Mouse (Mus musculus) forebrain, postnatal 0 days (tissue): ENCODE data around the gene Itgb1. TPM values are rescaled to one million over a fixed set of nuclear protein-coding genes. Genes with fewer than 3 reads are reported as not detected.

ENCODE experiments used
- ATAC-seq: fragments of 200-750 bp; cut with Nextera tagmentation; 2 replicates; pipeline ENCODE4 v1.8.0; 2017; ENCODE audit warnings: mild to moderate bottlenecking, moderate library complexity
- DNase-seq: peaks from one replicate; pipeline ENCODE4 v3.0.0-alpha.2; 2015
- H3K27ac ChIP-seq: fragments of 300-500 bp; sonication (generic); 2 replicates; pipeline ENCODE4 v1.5.1; 2014; ENCODE audit warnings: low read depth, mild to moderate bottlenecking, antibody characterized with exemption, low read length, moderate library complexity, mixed read lengths
- H3K27me3 ChIP-seq: fragments of 300-500 bp; sonication (generic); 2 replicates; pipeline ENCODE4 v1.6.1; 2014; ENCODE audit warnings: mild to moderate bottlenecking, low read length, mixed read lengths; ENCODE audit not compliant: insufficient read depth
- H3K36me3 ChIP-seq: fragments of 300-500 bp; sonication (generic); 2 replicates; pipeline ENCODE4 v1.6.1; 2014; ENCODE audit warnings: mild to moderate bottlenecking, moderate library complexity; ENCODE audit not compliant: insufficient read depth
- H3K4me1 ChIP-seq: fragments of 300-500 bp; sonication (generic); 2 replicates; pipeline ENCODE4 v1.6.1; 2014; ENCODE audit warnings: antibody characterized with exemption; ENCODE audit not compliant: insufficient read depth
- H3K4me2 ChIP-seq: fragments of 300-500 bp; sonication (generic); 2 replicates; pipeline ENCODE4 v1.6.1; 2014; ENCODE audit warnings: low read depth, mild to moderate bottlenecking, moderate library complexity
- H3K4me3 ChIP-seq: fragments of 300-500 bp; sonication (generic); 2 replicates; pipeline ENCODE4 v1.5.1; 2014; ENCODE audit warnings: low read depth, low read length, mixed read lengths
- H3K9ac ChIP-seq: fragments of 300-500 bp; sonication (generic); 2 replicates; pipeline ENCODE4 v1.6.1; 2014; ENCODE audit warnings: mild to moderate bottlenecking
- H3K9me3 ChIP-seq: fragments of 300-500 bp; sonication (generic); 2 replicates; pipeline ENCODE4 v1.6.1; 2016; ENCODE audit warnings: low read length
- CTCF ChIP-seq: sonication (generic); IDR thresholded peaks from 2 replicates; pipeline ENCODE4 v1.5.1; 2016; ENCODE audit warnings: antibody characterized with exemption, control low read depth, low read depth
- WGBS: fragments of 180-500 bp; shearing (Covaris S2); extraction: QIAGEN DNeasy Blood & Tissue Kit; methylation state at CpG from one replicate; pipeline ENCODE4 v1.1.7; 2014; 5-methylcytosine and 5-hydroxymethylcytosine counted together
- polyA plus RNA-seq: library from polyadenylated mRNA; unstranded; fragments of >200 nt; fragmentation: Nextera tagmentation; extraction: Ambion mirVana; gene quantifications from 2 replicates; pipeline ENCODE4 v1.2.1, GENCODE M21; 2015
- total RNA-seq: library from RNA; depleted of rRNA; stranded (reverse); fragments of >200 nt; gene quantifications from 2 replicates; pipeline ENCODE4 v1.2.3, GENCODE M21; 2014

Gene Itgb1
- total and polyA plus RNA-seq, 2 experiments from 2014 or later: 61.5 to 82.3 TPM

- WGBS: 91% methylated on average over 2 of the region's 2 CpGs
- Histone ChIP-seq H3K4me1 (no peaks in the 10 kb centered on the region), H3K4me2 (no peak overlapping the region), H3K27ac (no peak overlapping the region), H3K4me3 (no peak overlapping the region), H3K9ac (no peak overlapping the region), H3K36me3 (no peaks in the 10 kb centered on the region), H3K9me3 (no peaks in the 10 kb centered on the region), H3K27me3 (no peaks in the 10 kb centered on the region)
- DNase-seq (no peak), ATAC-seq (no peak)
- TF ChIP-seq CTCF: no peak
Observed at GRCm38 (mm10) chr8:128680548-128681325, 4.7 kb upstream of the Itgb1 start.

- Histone ChIP-seq H3K9ac (no peak overlapping the region), H3K36me3 (no peaks in the 10 kb centered on the region), H3K4me1 (0 out of 2 replicates have a peak, but pooled peaks cover 1% of the 10 kb centered on the region), H3K9me3 (no peaks in the 10 kb centered on the region), H3K4me3 (no peak overlapping the region), H3K27me3 (no peaks in the 10 kb centered on the region), H3K4me2 (no peak overlapping the region), H3K27ac (no peak overlapping the region)
- no peak for DNase-seq
- WGBS: 93% methylated on average over 3 of the region's 3 CpGs
- TF ChIP-seq CTCF: no peak
- no peak for ATAC-seq
Observed at GRCm38 (mm10) chr8:128681970-128682369, 3.5 kb upstream of the Itgb1 start.

- peak; percentile 71 for ATAC-seq
- H3K4me2 ChIP-seq: peak overlapping the region; percentile 70
- H3K4me3 ChIP-seq: peak overlapping the region; percentile 99
- H3K27ac ChIP-seq: peak overlapping the region; percentile 99
- no peaks in the 10 kb centered on the region for H3K9me3 ChIP-seq
- DNase-seq: peak; percentile 50
- H3K27me3 ChIP-seq: no peaks in the 10 kb centered on the region
- H3K4me1 ChIP-seq: 0 out of 2 replicates have a peak, but pooled peaks cover 12% of the 10 kb centered on the region
- no peak for TF ChIP-seq CTCF
- no peaks in the 10 kb centered on the region for H3K36me3 ChIP-seq
- H3K9ac ChIP-seq: peak overlapping the region; percentile 99
- WGBS: 4% methylated on average over 25 of the region's 25 CpGs
Observed at GRCm38 (mm10) chr8:128684609-128685506, 596 bp upstream of the Itgb1 start.

- DNase-seq (no peak), ATAC-seq (no peak)
- 1% methylated on average over 2 of the region's 2 CpGs for WGBS
- H3K36me3 ChIP-seq: no peaks in the 10 kb centered on the region
- no peaks in the 10 kb centered on the region for H3K9me3 ChIP-seq
- TF ChIP-seq CTCF: no peak
- H3K4me3 ChIP-seq: peak overlapping the region; percentile 99
- H3K27me3 ChIP-seq: no peaks in the 10 kb centered on the region
- peak overlapping the region; percentile 99; the same call in 1 of the 2 replicates for H3K27ac ChIP-seq
- peak overlapping the region; percentile 70 for H3K4me2 ChIP-seq
- H3K9ac ChIP-seq: peak overlapping the region; percentile 99
- H3K4me1 ChIP-seq: peaks cover 20% of the 10 kb centered on the region; the same call in 1 of the 2 replicates
Observed at GRCm38 (mm10) chr8:128686429-128686990, 1.1 kb downstream of the Itgb1 start.

GRCm38 (mm10) chr8:128688679-128689078 lies 3.2 kb downstream of the Itgb1 start:
- no peak overlapping the region for H3K27ac ChIP-seq
- no peak overlapping the region for H3K9ac ChIP-seq
- DNase-seq (no peak), ATAC-seq (no peak)
- WGBS: 78% methylated on average over 3 of the region's 3 CpGs
- H3K9me3 ChIP-seq: no peaks in the 10 kb centered on the region
- no peaks in the 10 kb centered on the region for H3K36me3 ChIP-seq
- H3K4me3 ChIP-seq: no peak overlapping the region
- H3K4me1 ChIP-seq: peaks cover 20% of the 10 kb centered on the region; the same call in 1 of the 2 replicates
- no peaks in the 10 kb centered on the region for H3K27me3 ChIP-seq
- no peak for TF ChIP-seq CTCF
- H3K4me2 ChIP-seq: no peak overlapping the region

- Histone ChIP-seq H3K9ac (no peak overlapping the region), H3K4me1 (peaks cover 20% of the 10 kb centered on the region; the same call in 1 of the 2 replicates), H3K4me3 (no peak overlapping the region), H3K9me3 (no peaks in the 10 kb centered on the region), H3K4me2 (no peak overlapping the region), H3K36me3 (no peaks in the 10 kb centered on the region), H3K27me3 (no peaks in the 10 kb centered on the region), H3K27ac (no peak overlapping the region)
- TF ChIP-seq CTCF: no peak
- DNase-seq: no peak
- WGBS: 81% methylated on average over 1 of the region's 1 CpGs
- ATAC-seq: no peak
Observed at GRCm38 (mm10) chr8:128690056-128690455, 4.6 kb downstream of the Itgb1 start.
